In the genomic region with DNA sequence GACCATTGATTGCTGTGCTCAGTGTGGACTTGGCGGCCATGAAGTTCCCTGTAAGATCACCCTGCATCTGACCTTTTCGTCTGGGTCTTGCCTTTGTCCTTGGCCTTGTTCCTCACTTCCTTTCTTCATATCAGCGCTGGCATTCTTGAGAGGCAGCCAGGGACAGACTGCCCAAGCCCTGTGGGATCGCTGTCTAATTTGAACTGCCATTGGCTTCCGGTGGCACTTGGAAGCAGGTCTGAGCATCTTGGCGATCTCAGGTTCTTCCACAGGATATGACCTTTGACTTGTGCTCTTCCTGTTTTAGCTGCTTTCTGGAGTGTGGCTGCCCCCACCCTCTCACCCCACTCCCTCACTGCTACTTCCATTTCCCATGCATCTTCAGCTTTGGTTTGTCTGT, we compare ENCODE assay signal across 12 mouse cellular contexts.
DNase-seq lines count a peak whose midpoint lies in the region; ATAC-seq lines count a peak whose summit lies in the region.
"Had no signal": no experiment of that assay in that cellular context is flagged by ENCODE, and none has a peak within 500 bp of the region (broad histone marks: within the 10 kb centered on the region; RNA-seq: fewer than 3 reads in every experiment).

No protein-coding gene starts in this region.

- no peak overlapping the region for H3K4me2 ChIP-seq in heart, embryonic 16.5 days (ENCODE audit: low read depth, low read length)
- no peak overlapping the region for H3K4me2 ChIP-seq in lung, embryonic 16.5 days (ENCODE audit: low read depth, low read length)
- H3K4me2 ChIP-seq: liver, embryonic 13.5 days; midbrain, embryonic 11.5 days had no signal

- H3K9ac ChIP-seq in heart, embryonic 16.5 days (ENCODE audit: low read length), result no peak overlapping the region
- H3K9ac ChIP-seq in lung, embryonic 16.5 days (ENCODE audit: low read length), result no peak overlapping the region
- H3K9ac ChIP-seq: liver, embryonic 13.5 days had no signal

- H3K4me1 ChIP-seq in heart, embryonic 16.5 days (ENCODE audit: control insufficient read depth, insufficient read depth, low read length), result peaks cover 37% of the 10 kb centered on the region
- H3K4me1 ChIP-seq in lung, embryonic 16.5 days (replicated peaks; ENCODE audit: control insufficient read depth, insufficient read depth, low read length), result peaks cover 7% of the 10 kb centered on the region
- H3K4me1 ChIP-seq: liver, embryonic 13.5 days had no signal

- peak; percentile 38 for DNase-seq in embryo, embryonic 10.5 days (ENCODE audit: low spot score)
- DNase-seq in embryo, embryonic 9.5 days (ENCODE audit: extremely low spot score), result no peak
- DNase-seq in adrenal gland, adult 2 months, result peak; percentile 67
- DNase-seq in natural killer cell, adult 2 months (ENCODE audit: low spot score in 2 of 2), result no peak
- no peak for DNase-seq in left cerebral cortex, adult 9 months (ENCODE audit: low spot score in 2 of 2)
- DNase-seq in thymus, postnatal 0 days (ENCODE audit: low spot score), result no peak
- DNase-seq: cerebellum, adult 9-10 months; liver, embryonic 13.5 days; thymus, adult 2 months had no signal

- H3K9me3 ChIP-seq in heart, embryonic 16.5 days (replicated peaks; ENCODE audit: control insufficient read depth, low read length), result no peaks in the 10 kb centered on the region
- H3K9me3 ChIP-seq in lung, embryonic 16.5 days (ENCODE audit: control insufficient read depth, low read length), result no peaks in the 10 kb centered on the region
- H3K9me3 ChIP-seq: liver, embryonic 13.5 days had no signal

- no peak overlapping the region for H3K27ac ChIP-seq in heart, embryonic 16.5 days (ENCODE audit: low read length)
- no peak overlapping the region for H3K27ac ChIP-seq in lung, embryonic 16.5 days (ENCODE audit: low read length)
- H3K27ac ChIP-seq: liver, embryonic 13.5 days had no signal

- 35% methylated on average over 6 of the region's 6 CpGs for WGBS in heart, embryonic 16.5 days
- WGBS in lung, embryonic 16.5 days, result 55% methylated on average over 6 of the region's 6 CpGs

- H3K36me3 ChIP-seq in heart, embryonic 16.5 days (ENCODE audit: control insufficient read depth, insufficient read depth), result no peaks in the 10 kb centered on the region
- H3K36me3 ChIP-seq in lung, embryonic 16.5 days (ENCODE audit: control insufficient read depth, insufficient read depth, low read length), result no peaks in the 10 kb centered on the region
- H3K36me3 ChIP-seq: liver, embryonic 13.5 days had no signal

- no peaks in the 10 kb centered on the region for H3K27me3 ChIP-seq in heart, embryonic 16.5 days (ENCODE audit: control insufficient read depth, insufficient read depth, low read length)
- H3K27me3 ChIP-seq in lung, embryonic 16.5 days (ENCODE audit: control insufficient read depth, insufficient read depth, low read depth, low read length), result no peaks in the 10 kb centered on the region
- H3K27me3 ChIP-seq: liver, embryonic 13.5 days had no signal

- H3K4me3 ChIP-seq in heart, embryonic 16.5 days (ENCODE audit: low read length), result no peak overlapping the region
- H3K4me3 ChIP-seq in lung, embryonic 16.5 days (ENCODE audit: low read length), result no peak overlapping the region
- H3K4me3 ChIP-seq: liver, embryonic 13.5 days had no signal

- peak; percentile 13; the same call in 1 of the 2 replicates for ATAC-seq in heart, embryonic 16.5 days (replicated peaks; ENCODE audit: extremely low read depth, insufficient read depth, low FRiP score)
- peak; percentile 12; the same call in 1 of the 2 replicates for ATAC-seq in lung, embryonic 16.5 days (ENCODE audit: low read depth)

Comparison
In these comparisons a context has a peak if more than half of its experiments do, and no peak if none do; other contexts are left out.
1. DNase-seq: peak in embryo, embryonic 10.5 days (single experiment) and adrenal gland, adult 2 months (single experiment); none in embryo, embryonic 9.5 days (single experiment), natural killer cell, adult 2 months (0 of 2), left cerebral cortex, adult 9 months (0 of 2) and thymus, postnatal 0 days (single experiment).